8 mouse cellular contexts compared by ENCODE assay signal in genomic region chr8:84197141-84197921, GRCm38 (mm10). TPM values are rescaled to one million over a fixed set of nuclear protein-coding genes. Genes with fewer than 3 reads are reported as not detected.
DNase-seq lines count a peak whose midpoint lies in the region; ATAC-seq and TF ChIP-seq lines count a peak whose summit lies in the region.

No protein-coding gene starts in this region.

- TF ChIP-seq CTCF in embryonic fibroblast, embryonic 13.5 days (IDR thresholded peaks at IDR 0.05; ENCODE audit: borderline replicate concordance, insufficient read depth, low read length): no peak
- no peak for TF ChIP-seq CTCF in stomach, postnatal 0 days (IDR thresholded peaks at IDR 0.05; ENCODE audit: low read depth)

- WGBS in heart, embryonic 13.5 days: 3% methylated on average over 43 of the region's 43 CpGs
- 2% methylated on average over 43 of the region's 43 CpGs for WGBS in kidney, embryonic 15.5 days
- 4% methylated on average over 43 of the region's 43 CpGs for WGBS in liver, embryonic 15.5 days (ENCODE audit: insufficient replicate concordance)
- WGBS in stomach, postnatal 0 days: 2% methylated on average over 42 of the region's 43 CpGs

- no peaks in the 10 kb centered on the region for H3K9me3 ChIP-seq in heart, embryonic 13.5 days
- no peaks in the 10 kb centered on the region for H3K9me3 ChIP-seq in kidney, embryonic 15.5 days (replicated peaks)
- H3K9me3 ChIP-seq in liver, embryonic 15.5 days (replicated peaks): no peaks in the 10 kb centered on the region
- H3K9me3 ChIP-seq in stomach, postnatal 0 days (ENCODE audit: control insufficient read depth, low read length): no peaks in the 10 kb centered on the region

- ATAC-seq in heart, embryonic 13.5 days (ENCODE audit: extremely low read depth, insufficient number of reproducible peaks, low FRiP score, low TSS enrichment): peak; percentile 26; the same call in 1 of the 2 replicates
- ATAC-seq in kidney, embryonic 15.5 days (replicated peaks; ENCODE audit: low FRiP score): peak; percentile 47
- peak; percentile 4 for ATAC-seq in liver, embryonic 15.5 days (ENCODE audit: insufficient read depth)
- peak; percentile 7; the same call in 1 of the 2 replicates for ATAC-seq in stomach, postnatal 0 days (ENCODE audit: low FRiP score, low TSS enrichment)

- peak overlapping the region; percentile 31 for H3K4me3 ChIP-seq in embryonic fibroblast, embryonic 13.5 days (ENCODE audit: insufficient read depth, low read length)
- peak overlapping the region; percentile 60 for H3K4me3 ChIP-seq in heart, embryonic 13.5 days
- peak overlapping the region; percentile 56 for H3K4me3 ChIP-seq in kidney, embryonic 15.5 days (replicated peaks)
- peak overlapping the region; percentile 54 for H3K4me3 ChIP-seq in liver, embryonic 15.5 days (replicated peaks)
- H3K4me3 ChIP-seq in stomach, postnatal 0 days (ENCODE audit: low read depth, low read length): peak overlapping the region; percentile 43

- no peaks in the 10 kb centered on the region for H3K27me3 ChIP-seq in heart, embryonic 13.5 days (replicated peaks)
- H3K27me3 ChIP-seq in kidney, embryonic 15.5 days: no peaks in the 10 kb centered on the region
- H3K27me3 ChIP-seq in liver, embryonic 15.5 days: peaks cover 44% of the 10 kb centered on the region
- H3K27me3 ChIP-seq in stomach, postnatal 0 days (ENCODE audit: control insufficient read depth, insufficient read depth, low read length): no peaks in the 10 kb centered on the region

- peak overlapping the region; percentile 72 for H3K4me2 ChIP-seq in heart, embryonic 13.5 days
- peak overlapping the region; percentile 64 for H3K4me2 ChIP-seq in kidney, embryonic 15.5 days
- peak overlapping the region; percentile 83 for H3K4me2 ChIP-seq in liver, embryonic 15.5 days
- peak overlapping the region; percentile 64 for H3K4me2 ChIP-seq in stomach, postnatal 0 days (replicated peaks; ENCODE audit: low read depth)

- peak; percentile 63 for TF ChIP-seq POLR2A in embryonic fibroblast, embryonic 13.5 days (IDR thresholded peaks at IDR 0.05; ENCODE audit: low read depth, low read length)

- peaks cover 5% of the 10 kb centered on the region for H3K4me1 ChIP-seq in embryonic fibroblast, embryonic 13.5 days (ENCODE audit: control insufficient read depth, insufficient read depth, low read length)
- H3K4me1 ChIP-seq in heart, embryonic 13.5 days: peaks cover 55% of the 10 kb centered on the region
- peaks cover 62% of the 10 kb centered on the region for H3K4me1 ChIP-seq in kidney, embryonic 15.5 days
- H3K4me1 ChIP-seq in liver, embryonic 15.5 days (replicated peaks): peaks cover 58% of the 10 kb centered on the region
- H3K4me1 ChIP-seq in stomach, postnatal 0 days (replicated peaks; ENCODE audit: control insufficient read depth, insufficient read depth): peaks cover 19% of the 10 kb centered on the region

- H3K9ac ChIP-seq in heart, embryonic 13.5 days: peak overlapping the region; percentile 97
- H3K9ac ChIP-seq in kidney, embryonic 15.5 days: peak overlapping the region; percentile 52
- H3K9ac ChIP-seq in liver, embryonic 15.5 days: peak overlapping the region; percentile 43
- peak overlapping the region; percentile 61 for H3K9ac ChIP-seq in stomach, postnatal 0 days (ENCODE audit: low read length)

- peak overlapping the region; percentile 96 for H3K27ac ChIP-seq in embryonic fibroblast, embryonic 13.5 days (ENCODE audit: insufficient read depth, low read length)
- peak overlapping the region; percentile 97 for H3K27ac ChIP-seq in heart, embryonic 13.5 days (replicated peaks)
- H3K27ac ChIP-seq in kidney, embryonic 15.5 days: peak overlapping the region; percentile 97
- peak overlapping the region; percentile 70 for H3K27ac ChIP-seq in liver, embryonic 15.5 days (replicated peaks)
- H3K27ac ChIP-seq in stomach, postnatal 0 days (replicated peaks): peak overlapping the region; percentile 99

- TF ChIP-seq EP300 in stomach, postnatal 0 days (optimal IDR thresholded peaks at IDR 0.05): no peak

- DNase-seq in urinary bladder, adult 18-20 months (ENCODE audit: low spot score in 2 of 2): peak; percentile 70 to 86
- no peak for DNase-seq in urinary bladder, postnatal 10 days (ENCODE audit: low spot score)
- DNase-seq in natural killer cell, adult 2 months (ENCODE audit: low spot score in 2 of 2): peak; percentile 91 to 94
- peak; percentile 87 for DNase-seq in stomach, postnatal 0 days (ENCODE audit: low spot score)

- 0 out of 2 replicates have a peak, but pooled peaks cover 4% of the 10 kb centered on the region for H3K36me3 ChIP-seq in heart, embryonic 13.5 days
- no peaks in the 10 kb centered on the region for H3K36me3 ChIP-seq in kidney, embryonic 15.5 days
- H3K36me3 ChIP-seq in liver, embryonic 15.5 days (replicated peaks): no peaks in the 10 kb centered on the region
- no peaks in the 10 kb centered on the region for H3K36me3 ChIP-seq in stomach, postnatal 0 days (ENCODE audit: control insufficient read depth, insufficient read depth, low read length)

RNA-seq across cellular contexts. Expression of gene Nanos3, which starts 12.3 kb away (rescaled TPM):
- not detected in 2 replicates for polyA plus RNA-seq in embryonic fibroblast, embryonic 13.5 days (2011; ENCODE audit: insufficient read length, low read depth, missing spikeins)
- 1.9 and 2.8 TPM in 2 replicates for polyA plus RNA-seq in heart, embryonic 13.5 days (2015; fragmentation: Nextera tagmentation; extraction: Ambion mirVana)
- polyA plus RNA-seq in kidney, embryonic 15.5 days (2015; fragmentation: Nextera tagmentation; extraction: Ambion mirVana): 3.6 and 4.7 TPM in 2 replicates
- polyA plus RNA-seq in liver, embryonic 15.5 days (2015; fragmentation: Nextera tagmentation; extraction: Ambion mirVana): 0.31 TPM in 2 replicates
- 2.0 and 4.4 TPM in 2 replicates for polyA plus RNA-seq in stomach, postnatal 0 days (2015; fragmentation: Nextera tagmentation; extraction: Ambion mirVana)

RNA-seq across cellular contexts. Expression of gene Zswim4, which starts 39.5 kb away (rescaled TPM):
- 7.3 and 10.9 TPM in 2 replicates for polyA plus RNA-seq in embryonic fibroblast, embryonic 13.5 days (2011; ENCODE audit: insufficient read length, low read depth, missing spikeins)
- 9.1 and 9.3 TPM in 2 replicates for polyA plus RNA-seq in heart, embryonic 13.5 days (2015; fragmentation: Nextera tagmentation; extraction: Ambion mirVana)
- polyA plus RNA-seq in kidney, embryonic 15.5 days (2015; fragmentation: Nextera tagmentation; extraction: Ambion mirVana): 16.6 and 17.3 TPM in 2 replicates
- 2.0 and 2.5 TPM in 2 replicates for polyA plus RNA-seq in liver, embryonic 15.5 days (2015; fragmentation: Nextera tagmentation; extraction: Ambion mirVana)
- polyA plus RNA-seq in stomach, postnatal 0 days (2015; fragmentation: Nextera tagmentation; extraction: Ambion mirVana): 8.0 and 9.7 TPM in 2 replicates

RNA-seq across cellular contexts. Expression of gene 4930432K21Rik, which starts 49.5 kb away (rescaled TPM):
- 0.48 and 0.95 TPM in 2 replicates for polyA plus RNA-seq in embryonic fibroblast, embryonic 13.5 days (2011; ENCODE audit: insufficient read length, low read depth, missing spikeins)
- 0.82 and 0.88 TPM in 2 replicates for polyA plus RNA-seq in heart, embryonic 13.5 days (2015; fragmentation: Nextera tagmentation; extraction: Ambion mirVana)
- 1.7 and 2.0 TPM in 2 replicates for polyA plus RNA-seq in kidney, embryonic 15.5 days (2015; fragmentation: Nextera tagmentation; extraction: Ambion mirVana)
- 0.25 and 0.41 TPM in 2 replicates for polyA plus RNA-seq in liver, embryonic 15.5 days (2015; fragmentation: Nextera tagmentation; extraction: Ambion mirVana)
- polyA plus RNA-seq in stomach, postnatal 0 days (2015; fragmentation: Nextera tagmentation; extraction: Ambion mirVana): 0.28 and 0.40 TPM in 2 replicates

RNA-seq across cellular contexts. Expression of gene Cc2d1a, which starts 49.6 kb away (rescaled TPM):
- 17.7 and 20.0 TPM in 2 replicates for polyA plus RNA-seq in embryonic fibroblast, embryonic 13.5 days (2011; ENCODE audit: insufficient read length, low read depth, missing spikeins)
- polyA plus RNA-seq in heart, embryonic 13.5 days (2015; fragmentation: Nextera tagmentation; extraction: Ambion mirVana): 14.5 and 15.3 TPM in 2 replicates
- polyA plus RNA-seq in kidney, embryonic 15.5 days (2015; fragmentation: Nextera tagmentation; extraction: Ambion mirVana): 22.0 and 28.7 TPM in 2 replicates
- polyA plus RNA-seq in liver, embryonic 15.5 days (2015; fragmentation: Nextera tagmentation; extraction: Ambion mirVana): 5.4 and 5.5 TPM in 2 replicates
- 15.8 and 17.5 TPM in 2 replicates for polyA plus RNA-seq in stomach, postnatal 0 days (2015; fragmentation: Nextera tagmentation; extraction: Ambion mirVana)

RNA-seq across cellular contexts. Expression of gene D8Ertd738e, which starts 52.2 kb away (rescaled TPM):
- polyA plus RNA-seq in embryonic fibroblast, embryonic 13.5 days (2011; ENCODE audit: insufficient read length, low read depth, missing spikeins): 98.2 and 104 TPM in 2 replicates
- polyA plus RNA-seq in heart, embryonic 13.5 days (2015; fragmentation: Nextera tagmentation; extraction: Ambion mirVana): 276 and 328 TPM in 2 replicates
- 336 and 355 TPM in 2 replicates for polyA plus RNA-seq in kidney, embryonic 15.5 days (2015; fragmentation: Nextera tagmentation; extraction: Ambion mirVana)
- 176 and 183 TPM in 2 replicates for polyA plus RNA-seq in liver, embryonic 15.5 days (2015; fragmentation: Nextera tagmentation; extraction: Ambion mirVana)
- polyA plus RNA-seq in stomach, postnatal 0 days (2015; fragmentation: Nextera tagmentation; extraction: Ambion mirVana): 299 and 309 TPM in 2 replicates

Comparison
In these comparisons a context has a peak if more than half of its experiments do, and no peak if none do; other contexts are left out.
1. H3K9ac ChIP-seq: peak in every context shown above with its lines; median percentile 97 in heart, embryonic 13.5 days; 61 in stomach, postnatal 0 days; 52 in kidney, embryonic 15.5 days; 43 in liver, embryonic 15.5 days.